14 mouse cellular contexts compared by ENCODE assay signal in the genomic region with DNA sequence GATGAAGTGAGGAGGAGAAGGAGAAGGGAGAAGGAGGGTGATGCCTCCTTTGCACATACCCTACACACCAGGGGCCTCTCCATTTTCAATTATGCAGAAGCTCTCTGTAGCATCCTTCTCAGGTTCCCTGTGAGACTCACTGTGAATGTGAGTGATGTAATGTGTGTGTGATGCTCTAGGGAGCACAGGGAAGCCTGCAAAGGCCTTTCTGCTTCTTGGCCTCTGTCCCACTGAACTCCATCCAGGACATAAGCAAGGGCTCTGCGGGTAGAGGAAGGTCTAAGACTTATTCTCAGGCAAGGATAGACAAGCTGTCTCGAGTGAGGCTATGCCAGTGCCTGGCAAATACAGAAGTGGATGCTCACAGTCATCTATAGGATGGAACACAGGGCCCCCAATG.
"Had no signal": no experiment of that assay in that cellular context is flagged by ENCODE, and none has a peak within 500 bp of the region (broad histone marks: within the 10 kb centered on the region; RNA-seq: fewer than 3 reads in every experiment).

No protein-coding gene starts in this region.

- H3K9me3 ChIP-seq: midbrain, embryonic 15.5 days; stomach, embryonic 15.5 days had no signal

- DNase-seq: kidney, postnatal 10 days; kidney, postnatal 4 days; left cerebral cortex, postnatal 4 days; lung, embryonic 14.5 days; lung, postnatal 10 days; lung, postnatal 4 days; right cerebral cortex, postnatal 14 days; thymus, adult 2 months; thymus, postnatal 25 days had no signal

- H3K4me2 ChIP-seq: liver, embryonic 11.5 days; lung, embryonic 14.5 days; midbrain, embryonic 11.5 days; midbrain, embryonic 15.5 days; stomach, embryonic 15.5 days had no signal

- H3K4me3 ChIP-seq: layer of hippocampus, adult 2 months; midbrain, embryonic 15.5 days; stomach, embryonic 15.5 days had no signal

- H3K36me3 ChIP-seq: midbrain, embryonic 15.5 days; stomach, embryonic 15.5 days had no signal

- H3K9ac ChIP-seq: lung, embryonic 14.5 days; midbrain, embryonic 15.5 days; stomach, embryonic 15.5 days had no signal

- H3K4me1 ChIP-seq: stomach, embryonic 15.5 days had no signal

- H3K27ac ChIP-seq: layer of hippocampus, adult 2 months; midbrain, embryonic 15.5 days; stomach, embryonic 15.5 days had no signal

- H3K27me3 ChIP-seq: midbrain, embryonic 15.5 days; stomach, embryonic 15.5 days had no signal

- ATAC-seq: midbrain, embryonic 15.5 days had no signal
